Mouse (Mus musculus) heart, adult 11 months (tissue): ENCODE measurements around the gene Gspt1.
"Not testable (repeated sequence)": the region's sequence is repeated elsewhere in the genome, so short reads cannot be mapped to it uniquely, and the experiment has no call there.

Experiments
- DNase-seq: peaks from one replicate; pipeline ENCODE4 v3.0.0; 2022

Gspt1 gene

DNA sequence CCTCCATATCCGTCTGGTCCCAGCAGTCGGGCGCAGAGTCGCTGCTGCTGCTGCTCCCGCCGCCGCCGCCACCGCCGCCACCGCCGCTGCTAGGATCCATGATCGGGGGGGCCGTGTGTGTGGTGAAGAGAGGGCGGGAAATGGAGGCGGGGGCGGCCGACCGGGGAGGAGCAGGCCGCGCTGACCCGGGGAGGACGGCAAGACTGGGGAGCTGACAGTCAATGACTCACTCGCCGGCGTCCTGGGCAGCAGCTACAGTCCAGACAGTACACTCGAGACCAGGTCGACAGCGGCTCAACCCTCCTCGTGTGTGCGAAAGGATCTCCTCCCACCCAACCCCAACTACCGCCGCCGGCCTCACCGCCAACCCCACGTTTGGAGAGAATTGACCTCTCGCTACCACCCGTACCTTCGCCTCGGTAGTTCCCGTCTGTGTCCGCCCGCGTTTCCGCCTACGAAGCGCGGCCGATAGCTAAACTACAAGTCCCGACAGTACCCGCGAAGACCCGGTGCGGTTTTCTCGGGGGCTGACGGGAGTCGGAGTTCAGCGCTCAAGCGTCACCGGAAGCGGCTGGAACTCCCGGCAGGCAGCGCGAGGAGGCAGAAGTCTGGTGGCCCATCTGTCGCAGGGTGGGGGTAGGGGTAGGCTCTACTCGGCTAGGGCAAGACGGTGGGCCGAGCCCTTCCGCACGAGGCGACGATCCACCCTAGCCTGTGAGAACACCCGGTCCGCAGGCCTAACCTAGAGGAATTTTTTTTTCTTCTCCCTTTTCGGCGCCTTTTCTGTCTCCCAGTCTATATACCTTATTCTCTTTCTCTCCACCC lies at the start of gene Gspt1:
Gene Gspt1 (minus strand): TSS at position 428 of the 825 bp plus-strand sequence.
- DNase-seq: peak; percentile 100

DNA sequence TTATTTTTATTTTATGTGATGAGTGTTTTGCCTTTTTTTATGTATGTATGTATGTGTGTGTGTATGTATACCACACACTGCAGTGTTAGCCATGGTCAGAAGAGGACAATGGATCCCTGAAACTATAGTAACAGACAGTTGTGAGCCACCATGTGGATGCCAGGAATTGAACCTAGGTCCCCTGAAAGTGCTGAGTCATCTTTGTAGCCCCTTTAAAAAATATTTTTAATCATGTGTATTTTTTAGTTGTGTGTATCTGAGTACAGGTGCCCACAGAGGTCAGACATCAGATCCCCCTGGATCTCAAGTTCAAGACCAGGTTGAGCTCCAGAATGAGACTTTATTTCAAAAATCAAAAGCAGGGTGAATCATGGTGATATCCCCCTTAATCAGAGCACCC lies 49.6 kb upstream of the Gspt1 start:
- DNase-seq: no peak

DNA sequence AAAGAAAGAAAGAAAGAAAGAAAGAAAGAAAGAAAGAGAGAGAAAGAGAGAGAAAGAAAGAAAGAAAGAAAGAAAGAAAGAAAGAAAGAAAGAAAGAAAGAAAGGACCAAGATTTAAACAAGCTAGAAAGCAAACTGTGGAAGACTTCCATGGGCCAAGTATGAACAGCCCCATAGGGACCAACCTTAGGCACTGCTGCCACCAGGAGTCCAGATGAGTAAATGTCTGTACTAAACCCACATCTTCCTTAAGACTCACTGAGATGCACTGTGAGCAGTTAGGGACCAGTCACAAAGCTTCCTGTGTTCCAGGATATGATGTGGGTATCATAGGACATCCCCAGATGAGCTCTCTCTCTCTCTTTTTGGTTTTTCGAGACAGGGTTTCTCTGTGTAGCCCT lies 43.6 kb upstream of the Gspt1 start:
- not testable (repeated sequence) for DNase-seq

DNA sequence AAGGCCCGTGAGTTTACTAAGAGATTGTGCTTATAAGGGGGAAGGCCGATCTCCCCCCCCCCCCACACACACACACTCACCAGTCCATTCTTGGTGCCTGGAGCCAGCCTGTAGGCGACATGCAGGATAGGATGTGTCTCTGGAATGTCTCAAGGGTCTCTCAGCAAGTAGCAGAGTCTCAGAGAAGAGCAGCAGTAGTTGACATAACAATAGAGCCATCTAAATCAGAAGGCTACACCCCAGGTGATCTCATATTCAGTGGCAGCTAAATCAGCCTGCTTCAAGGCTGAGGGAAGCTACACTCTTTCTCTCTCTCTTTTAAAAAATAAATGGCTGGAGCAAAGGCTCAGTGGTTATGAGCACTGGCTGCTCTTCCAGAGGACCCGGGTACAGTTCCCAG lies 41.5 kb upstream of the Gspt1 start:
- DNase-seq: not testable (repeated sequence)

DNA sequence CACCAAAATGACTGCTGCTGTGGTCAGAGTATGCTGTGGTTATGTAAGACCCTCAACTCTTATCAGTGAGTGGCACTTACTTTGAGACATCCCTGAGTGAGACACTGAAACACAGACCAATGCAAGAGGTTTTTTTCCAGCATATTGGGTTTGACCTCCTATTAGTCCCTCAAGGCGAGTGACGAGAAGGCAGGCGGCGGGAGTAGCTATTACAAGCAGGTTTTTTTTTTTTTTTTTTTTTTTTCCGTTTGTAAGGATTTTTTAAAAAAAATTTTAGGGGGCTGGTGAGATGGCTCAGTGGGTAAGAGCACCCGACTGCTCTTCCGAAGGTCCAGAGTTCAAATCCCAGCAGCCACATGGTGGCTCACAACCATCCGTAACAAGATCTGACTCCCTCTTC lies 34.7 kb upstream of the Gspt1 start:
- not testable (repeated sequence) for DNase-seq

DNA sequence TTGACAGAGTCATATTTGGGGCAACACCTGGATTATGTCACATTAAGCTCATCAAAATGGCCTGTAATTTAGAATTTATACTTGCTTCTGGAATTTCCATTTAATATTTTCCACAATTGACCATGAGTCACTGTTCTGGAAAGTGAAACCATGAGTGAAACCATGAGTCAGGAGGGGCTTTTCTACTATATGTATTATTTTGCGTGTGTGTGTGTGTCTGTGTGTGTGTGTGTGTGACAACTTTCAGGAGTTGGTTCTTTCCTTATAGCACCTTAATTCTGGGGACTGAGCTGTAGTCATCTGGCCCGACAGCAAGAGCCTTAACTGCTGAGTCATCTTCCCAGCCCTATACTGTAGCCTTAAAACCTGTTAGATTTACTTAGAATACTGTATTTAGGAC lies 31.8 kb upstream of the Gspt1 start:
- no peak for DNase-seq

- no peak for DNase-seq
Observed at GRCm38 (mm10) chr16:11284881-11285280, 30.8 kb upstream of the Gspt1 start.

GRCm38 (mm10) chr16:11282655-11283232 lies 28.6 kb upstream of the Gspt1 start:
- DNase-seq: peak; percentile 94

- no peak for DNase-seq
Observed at GRCm38 (mm10) chr16:11278778-11279177, 24.7 kb upstream of the Gspt1 start.

DNA sequence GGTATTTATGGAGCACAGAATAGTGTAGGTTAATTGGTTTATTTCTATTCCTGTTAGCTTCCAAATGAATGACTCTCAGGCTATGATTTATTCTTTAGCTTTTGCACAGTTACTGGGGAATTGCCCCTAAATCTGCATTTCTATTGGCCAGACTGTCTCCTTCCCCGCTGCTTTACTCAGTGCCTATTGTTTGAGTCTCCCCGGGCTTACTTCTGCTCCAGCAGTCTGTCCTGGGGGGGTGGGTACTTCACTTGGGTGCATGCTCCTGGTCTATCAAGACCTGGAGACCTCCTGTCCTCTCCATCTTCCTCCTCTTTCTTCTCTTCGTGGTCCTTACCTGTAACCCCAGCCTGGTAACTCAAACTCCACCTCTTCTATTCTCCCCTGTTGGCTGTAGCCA lies 22.8 kb upstream of the Gspt1 start:
- no peak for DNase-seq

GRCm38 (mm10) chr16:11271073-11271472 lies 16.9 kb upstream of the Gspt1 start:
- no peak for DNase-seq

GRCm38 (mm10) chr16:11270642-11271041 lies 16.5 kb upstream of the Gspt1 start:
- no peak for DNase-seq

GRCm38 (mm10) chr16:11269808-11270207 lies 15.7 kb upstream of the Gspt1 start:
- no peak for DNase-seq

DNA sequence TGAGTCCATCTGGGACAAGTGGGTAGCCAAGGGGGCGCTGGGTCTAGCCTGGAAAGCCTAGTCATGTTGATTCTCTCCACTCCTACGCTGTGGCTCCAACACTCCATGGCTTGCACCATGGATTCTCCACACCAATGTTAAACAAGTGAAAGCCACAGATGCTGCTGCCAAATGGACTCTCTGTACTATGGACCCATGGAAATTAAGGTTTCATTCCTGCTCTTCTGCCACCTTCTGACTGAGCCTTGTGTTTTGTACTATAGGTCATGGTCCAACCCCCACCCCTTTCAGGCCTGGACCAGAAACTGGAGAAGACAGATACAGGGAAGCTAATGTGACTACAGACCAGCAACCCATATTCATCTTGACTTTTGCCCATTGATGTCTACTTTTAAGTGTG lies 12.4 kb upstream of the Gspt1 start:
- DNase-seq: no peak

DNA sequence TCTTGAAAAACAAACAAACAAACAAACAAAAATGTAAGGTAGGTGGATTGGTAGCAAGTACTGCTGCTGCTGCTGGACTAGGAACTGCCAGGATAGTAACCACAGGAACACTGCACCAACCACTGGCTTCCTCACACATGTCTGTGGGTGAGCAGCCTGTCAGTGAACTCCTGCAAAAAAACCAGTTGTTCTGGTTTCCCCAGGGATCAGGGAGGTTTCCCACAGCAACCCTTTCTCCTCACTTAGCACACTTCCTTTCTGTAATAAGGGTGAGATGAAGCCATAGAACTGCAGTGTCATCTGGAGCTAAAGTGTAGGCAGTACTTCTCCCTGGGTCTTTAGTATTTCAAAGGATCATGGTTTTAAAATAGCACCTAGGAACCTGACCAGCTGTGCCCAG lies 9.1 kb upstream of the Gspt1 start:
- no peak for DNase-seq

GRCm38 (mm10) chr16:11254723-11255164 lies 619 bp upstream of the Gspt1 start:
- DNase-seq: no peak

GRCm38 (mm10) chr16:11253065-11253831 lies 877 bp downstream of the Gspt1 start:
- peak; percentile 96 for DNase-seq

GRCm38 (mm10) chr16:11247791-11248190 lies 6.3 kb downstream of the Gspt1 start:
- no peak for DNase-seq

DNA sequence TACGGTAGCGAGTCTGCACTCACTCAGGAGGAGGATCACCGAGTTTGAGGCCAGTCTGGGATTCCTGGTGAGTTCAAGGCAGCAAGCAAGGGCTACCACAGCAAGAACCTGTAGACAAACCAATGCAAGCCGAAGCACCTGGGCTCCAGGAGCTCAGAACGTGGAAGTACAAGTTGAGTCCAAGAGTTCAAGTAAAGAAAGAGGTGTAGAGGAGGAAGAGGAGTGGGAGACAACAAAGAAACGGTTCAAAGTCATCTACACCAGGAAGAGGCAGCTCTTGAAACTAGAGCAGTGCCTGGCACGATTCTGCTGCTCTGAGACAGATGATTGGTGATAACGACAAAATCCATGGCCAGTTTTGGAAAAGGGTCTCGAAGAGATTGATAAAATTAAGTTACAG lies 8.4 kb downstream of the Gspt1 start:
- no peak for DNase-seq

DNA sequence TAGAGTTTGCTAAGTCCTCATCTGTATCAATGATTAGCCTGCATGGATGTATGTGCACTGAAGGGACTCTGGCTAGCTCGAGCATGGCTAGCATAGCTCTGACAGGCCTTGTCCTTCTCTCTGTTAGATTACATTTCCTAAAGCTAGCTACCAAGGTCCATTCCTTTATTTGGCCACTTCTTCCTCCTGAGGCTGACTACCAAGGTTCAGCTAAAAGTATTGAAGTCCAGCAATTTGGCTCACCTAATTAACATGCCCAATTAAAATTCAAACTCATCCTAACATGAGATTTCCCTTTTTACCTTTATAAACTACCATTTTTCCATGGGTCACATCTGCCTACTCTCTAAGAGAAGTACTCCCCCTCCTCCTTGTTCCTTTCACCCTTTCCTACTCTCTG lies 11.7 kb downstream of the Gspt1 start:
- DNase-seq: no peak

DNA sequence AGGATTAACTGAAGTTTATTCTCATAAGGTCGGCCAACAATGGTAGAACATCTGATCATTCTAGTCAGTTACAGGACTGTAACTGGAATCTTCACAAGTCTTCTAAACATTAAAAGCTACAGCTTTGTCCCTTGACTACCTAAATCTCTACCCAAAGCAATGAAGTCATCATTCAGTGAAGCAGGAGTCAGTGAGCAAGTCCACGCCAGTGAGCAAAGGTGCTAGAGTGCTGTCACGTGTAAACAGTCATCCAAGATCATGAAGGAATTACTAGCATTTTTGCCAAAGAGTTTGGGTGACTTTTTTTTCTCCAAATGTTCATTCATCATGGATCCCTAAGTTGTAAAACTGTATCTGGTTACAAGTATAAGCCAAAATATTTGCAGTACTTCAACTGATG lies 36.3 kb downstream of the Gspt1 start:
- DNase-seq: peak; percentile 70

DNA sequence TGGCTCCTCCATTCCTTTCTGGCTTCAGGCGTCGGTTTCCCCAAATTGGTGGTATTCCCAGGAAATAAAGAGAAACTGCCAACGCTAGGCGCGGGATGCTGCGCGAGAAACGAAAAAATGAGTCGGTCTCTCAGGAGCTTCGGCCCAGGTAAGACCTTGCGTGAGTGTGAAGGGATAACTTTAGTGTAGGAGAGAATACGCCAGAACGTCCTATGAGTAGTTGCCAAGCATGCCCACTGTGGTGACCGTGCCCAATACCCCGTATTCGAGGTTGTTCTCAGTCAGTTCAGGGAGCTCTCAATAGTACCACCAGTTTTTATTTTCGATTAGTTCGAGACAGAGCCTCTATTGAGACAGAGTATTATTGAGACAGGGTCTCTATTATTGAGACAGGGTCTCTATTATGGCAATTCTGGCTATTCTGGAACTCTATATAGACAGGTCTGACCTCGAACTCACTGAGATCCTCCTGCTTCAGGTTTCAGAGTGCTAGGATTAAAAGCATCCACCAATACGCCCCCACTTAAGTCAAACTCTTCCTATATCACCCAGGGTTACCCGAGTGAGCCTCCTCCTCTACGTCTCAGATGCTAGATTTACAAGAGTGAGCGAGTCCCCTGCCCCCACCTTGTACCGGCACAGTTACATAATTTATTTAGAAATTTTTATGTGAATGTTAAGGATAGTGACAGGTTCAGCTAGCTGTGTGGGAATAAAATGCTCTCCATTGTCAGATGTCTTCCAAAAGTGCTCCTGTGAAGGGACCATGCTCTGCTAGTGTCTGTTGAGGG lies 50.3 kb downstream of the Gspt1 start:
- DNase-seq: no peak
